Comparison of ENCODE assay signal across 10 mouse cellular contexts in genomic region chr2:120867336-120867735, GRCm38 (mm10). TPM values are rescaled to one million over a fixed set of nuclear protein-coding genes. Genes with fewer than 3 reads are reported as not detected.
DNase-seq lines count a peak whose midpoint lies in the region; ATAC-seq lines count a peak whose summit lies in the region.
"Had no signal": no experiment of that assay in that cellular context is flagged by ENCODE, and none has a peak within 500 bp of the region (broad histone marks: within the 10 kb centered on the region; RNA-seq: fewer than 3 reads in every experiment).

No protein-coding gene starts in this region.

- ATAC-seq in frontal cortex, adult (ENCODE audit: low TSS enrichment), result peak; percentile 81

- no peak for DNase-seq in frontal cortex, postnatal 10 days (ENCODE audit: low spot score in 2 of 2)
- peak; percentile 13 for DNase-seq in urinary bladder, postnatal 14 days (ENCODE audit: low spot score)
- no peak for DNase-seq in urinary bladder, postnatal 10 days (ENCODE audit: low spot score)
- DNase-seq in gonadal fat pad, adult 2 months (ENCODE audit: low read depth), result peak; percentile 24
- no peak for DNase-seq in ovary, postnatal 36 days (ENCODE audit: low spot score)
- no peak for DNase-seq in gastrocnemius, postnatal 10 days
- DNase-seq in thymus, postnatal 10 days (ENCODE audit: low spot score in 2 of 2), result no peak
- DNase-seq: kidney, postnatal 10 days; liver, embryonic 13.5 days had no signal

RNA-seq across cellular contexts. Expression of gene Ttbk2, which starts 16.9 kb away (rescaled TPM):
- polyA plus RNA-seq in gonadal fat pad, adult 2 months (2012; rRNA removed), result 3.1 and 3.9 TPM in 2 replicates
- total RNA-seq in gastrocnemius, postnatal 10 days (2021), result 10 to 100 TPM in 1 of 2 experiments, 1 to 10 TPM in 1; 8.6 to 12.5 TPM

RNA-seq across cellular contexts. Expression of gene Cdan1, which starts 17.4 kb away (rescaled TPM):
- 13.9 and 16.4 TPM in 2 replicates for polyA plus RNA-seq in gonadal fat pad, adult 2 months (2012; rRNA removed)
- total RNA-seq in gastrocnemius, postnatal 10 days (2021), result 1 to 10 TPM; 8.1 to 9.8 TPM

Comparison
In these comparisons a context has a peak if more than half of its experiments do, and no peak if none do; other contexts are left out.
1. DNase-seq: peak in urinary bladder, postnatal 14 days (single experiment) and gonadal fat pad, adult 2 months (single experiment); none in frontal cortex, postnatal 10 days (0 of 2), urinary bladder, postnatal 10 days (single experiment), ovary, postnatal 36 days (single experiment), gastrocnemius, postnatal 10 days (single experiment) and thymus, postnatal 10 days (0 of 2).